Mouse (Mus musculus) bone marrow, adult 2 months (tissue): ENCODE measurements around the gene Ghsr.

Experiments
- CTCF ChIP-seq: fragments of 200-500 bp; IDR thresholded peaks from 2 replicates; pipeline ENCODE4 v1.5.1; 2011; ENCODE audit warnings: low read length, control low read depth; ENCODE audit not compliant: control insufficient read depth, insufficient read depth
- POLR2A ChIP-seq: fragments of 200-500 bp; IDR thresholded peaks from 2 replicates; pipeline ENCODE4 v1.6.1; 2011; ENCODE audit warnings: low read depth, mild to moderate bottlenecking, control low read depth, low read length, borderline replicate concordance; ENCODE audit not compliant: control insufficient read depth

DNA sequence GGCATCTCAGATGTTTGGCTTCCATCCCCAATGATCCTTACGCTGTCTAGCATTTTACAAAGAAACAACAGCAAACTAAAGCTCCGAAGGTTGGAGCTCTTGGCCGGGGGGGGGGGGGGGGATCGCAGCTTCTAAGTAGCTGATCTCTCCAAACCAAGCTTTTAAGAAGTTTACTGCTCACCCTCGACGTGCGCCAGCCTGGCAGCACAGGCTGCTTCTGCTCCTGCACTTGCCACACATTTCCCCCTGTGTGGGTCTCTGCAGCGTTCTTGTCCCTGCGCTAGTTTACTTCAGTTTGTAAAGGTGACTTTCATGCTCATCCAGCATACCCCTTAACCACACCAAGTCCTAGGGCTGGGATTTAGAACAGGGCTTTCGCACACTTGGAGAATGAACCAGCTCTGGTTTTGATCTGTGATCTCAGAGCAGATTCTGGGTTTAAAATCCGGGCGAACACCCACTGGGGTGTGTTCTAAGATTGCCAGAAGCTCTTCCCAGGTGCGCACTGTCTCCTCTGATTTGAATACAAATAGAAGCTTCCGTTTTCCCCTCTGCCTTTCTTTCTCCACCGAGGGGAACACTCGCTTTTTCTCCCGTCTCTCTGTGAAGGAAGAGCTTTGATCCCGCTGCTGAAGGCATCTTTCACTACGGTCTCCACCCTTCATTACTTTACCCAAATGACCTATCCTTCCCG, 422 bp upstream of the Ghsr start:
- no peak for TF ChIP-seq CTCF
- no peak for TF ChIP-seq POLR2A
